8 mouse cellular contexts compared by ENCODE assay signal in the genomic region with DNA sequence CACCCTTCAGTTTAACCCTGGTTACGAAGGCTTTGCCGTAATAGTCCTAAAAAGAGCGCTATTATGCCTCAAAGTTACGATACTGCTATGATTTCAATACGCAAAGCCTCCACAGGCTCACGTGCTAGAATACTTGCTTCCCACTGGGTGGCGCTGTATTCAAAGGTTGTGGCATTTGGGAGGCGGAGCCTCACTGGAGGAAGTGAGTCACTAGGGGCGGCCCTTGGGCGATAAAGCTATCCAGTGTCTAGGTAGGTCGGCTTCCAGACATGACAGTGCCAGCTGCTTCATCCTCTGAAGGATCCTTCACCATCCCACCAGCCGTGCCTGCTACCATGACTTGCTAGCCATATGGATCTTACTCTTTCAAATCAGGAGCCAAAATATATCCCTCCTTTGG.
DNase-seq lines count a peak whose midpoint lies in the region; ATAC-seq lines count a peak whose summit lies in the region.

No protein-coding gene starts in this region.

- DNase-seq in layer of hippocampus, adult 9-11 months, result peak; percentile 16
- no peak for DNase-seq in layer of hippocampus, adult 18-20 months (ENCODE audit: low spot score in 2 of 2)
- peak; percentile 45 for DNase-seq in CD4-positive helper T cell, adult 2 months (ENCODE audit: low read depth, low spot score)
- peak; percentile 33 for DNase-seq in T-cell, adult 2 months (ENCODE audit: low spot score)
- peak; percentile 26 to 57 for DNase-seq in cerebellum, postnatal 25 days
- DNase-seq in heart, postnatal 4 days, result peak; percentile 75
- no peak for DNase-seq in left cerebral cortex, adult 11 months (ENCODE audit: low spot score)

- 0 out of 2 replicates have a peak, but pooled peaks have one; percentile 33 for ATAC-seq in monocyte, adult 5-6 weeks (replicated peaks; ENCODE audit: insufficient number of reproducible peaks, low FRiP score, low TSS enrichment, poor library complexity, severe bottlenecking)

Comparison
In these comparisons a context has a peak if more than half of its experiments do, and no peak if none do; other contexts are left out.
1. DNase-seq: peak in layer of hippocampus, adult 9-11 months (single experiment), CD4-positive helper T cell, adult 2 months (single experiment), T-cell, adult 2 months (single experiment), cerebellum, postnatal 25 days (2 of 2) and heart, postnatal 4 days (single experiment); none in layer of hippocampus, adult 18-20 months (0 of 2) and left cerebral cortex, adult 11 months (single experiment).